Mouse (Mus musculus) bone marrow macrophage, adult 2 months (primary cell): ENCODE measurements around the gene Ppia.

Source experiments
- CTCF ChIP-seq: IDR thresholded peaks from 2 replicates; pipeline ENCODE4 v1.5.1; 2012; ENCODE audit warnings: low read depth, mild to moderate bottlenecking, low read length, moderate library complexity
- POLR2A ChIP-seq: IDR thresholded peaks from 2 replicates; pipeline ENCODE4 v1.6.1; 2012; ENCODE audit warnings: mild to moderate bottlenecking, low read depth, low read length, borderline replicate concordance

DNA sequence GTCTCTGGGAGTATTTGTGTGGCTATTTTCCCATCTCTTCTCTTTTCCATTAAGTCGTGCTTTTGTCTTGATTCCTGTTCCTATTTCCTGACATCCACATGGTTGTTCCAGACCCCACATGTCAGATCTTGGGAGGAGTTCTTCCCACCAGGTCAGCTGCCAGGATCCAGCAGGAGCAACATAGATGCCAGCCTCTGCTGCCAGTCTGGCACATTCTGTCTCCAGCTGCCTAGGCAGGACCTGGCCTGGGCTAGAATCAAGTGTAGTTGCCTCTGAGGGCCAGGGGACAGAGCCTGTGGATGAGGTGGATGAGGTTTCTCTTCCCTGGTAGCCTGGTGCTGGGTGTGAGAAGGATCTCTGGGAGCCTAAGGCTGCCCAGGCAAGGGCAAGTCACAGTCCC, 21.4 kb upstream of the Ppia start:
- TF ChIP-seq CTCF = no peak
- no peak for TF ChIP-seq POLR2A
